Mouse (Mus musculus) thymus, postnatal 0 days (tissue): Measurements from ENCODE around the gene Mrpl43. TPM values are rescaled to one million over a fixed set of nuclear protein-coding genes. Genes with fewer than 3 reads are reported as not detected.

Experiments used
- DNase-seq: peaks from one replicate; pipeline ENCODE4 v3.0.0-alpha.2; 2015; ENCODE audit warnings: low spot score
- polyA plus RNA-seq: library from polyadenylated mRNA; unstranded; fragments of >200 nt; fragmentation: Nextera tagmentation; extraction: Ambion mirVana; gene quantifications from 2 replicates; pipeline ENCODE4 v1.2.1, GENCODE M21; 2015

Mrpl43 gene
- polyA plus RNA-seq, 1 experiment from 2014 or later: 102 TPM

DNA sequence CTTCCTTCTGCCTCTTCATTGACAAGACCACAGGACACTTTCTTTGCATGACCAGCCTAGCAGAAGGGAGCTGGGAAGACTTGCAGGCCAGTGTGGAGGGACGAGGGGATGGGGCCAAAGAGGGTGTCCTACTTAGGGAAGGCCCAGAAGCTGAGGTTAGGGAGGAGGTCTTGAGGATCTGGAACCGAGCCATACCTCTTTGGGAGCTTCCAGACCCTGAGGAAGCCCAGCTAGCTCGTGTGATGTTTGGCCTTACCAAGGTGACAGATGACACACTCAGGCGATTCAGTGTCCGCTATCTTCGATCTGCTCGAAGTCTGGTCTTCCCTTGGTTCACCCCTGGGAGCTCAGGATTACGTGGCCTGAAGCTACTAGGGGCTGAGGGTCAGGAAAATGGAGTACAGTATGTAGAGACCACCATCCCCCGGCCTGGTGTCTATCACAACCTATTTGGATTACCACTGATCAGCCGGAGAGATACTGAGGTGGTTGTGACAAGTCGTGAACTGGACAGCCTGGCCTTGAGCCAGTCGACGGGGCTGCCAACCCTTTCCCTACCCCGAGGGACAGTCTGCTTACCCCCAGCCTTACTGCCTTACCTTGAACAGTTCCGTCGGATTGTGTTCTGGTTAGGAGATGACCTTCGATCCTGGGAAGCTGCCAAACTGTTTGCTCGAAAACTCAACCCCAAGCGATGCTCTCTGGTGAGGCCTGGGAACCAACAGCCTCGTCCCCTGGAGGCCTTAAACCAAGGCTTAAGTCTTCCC, 1.4 kb upstream of the Mrpl43 start:
- no peak for DNase-seq

DNA sequence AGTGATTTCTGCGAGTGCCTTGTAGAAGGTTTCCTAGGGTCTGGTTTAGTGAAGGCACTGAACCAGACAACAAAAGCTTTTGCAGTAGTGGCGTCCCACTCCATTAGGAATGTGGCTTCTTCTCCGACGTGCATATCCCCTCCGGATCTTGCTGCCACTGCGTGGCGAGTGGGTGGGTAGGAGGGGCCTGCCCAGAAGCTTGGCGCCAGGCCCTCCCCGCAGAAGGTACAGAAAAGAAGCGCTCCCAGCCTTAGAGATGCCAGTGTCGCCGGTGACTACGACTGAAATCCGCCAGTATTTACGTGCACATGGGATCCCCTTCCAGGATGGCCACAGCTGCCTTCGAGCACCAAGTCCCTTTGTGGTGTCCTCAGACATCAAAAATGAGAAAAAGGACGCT, 779 bp upstream of the Mrpl43 start:
- no peak for DNase-seq

DNA sequence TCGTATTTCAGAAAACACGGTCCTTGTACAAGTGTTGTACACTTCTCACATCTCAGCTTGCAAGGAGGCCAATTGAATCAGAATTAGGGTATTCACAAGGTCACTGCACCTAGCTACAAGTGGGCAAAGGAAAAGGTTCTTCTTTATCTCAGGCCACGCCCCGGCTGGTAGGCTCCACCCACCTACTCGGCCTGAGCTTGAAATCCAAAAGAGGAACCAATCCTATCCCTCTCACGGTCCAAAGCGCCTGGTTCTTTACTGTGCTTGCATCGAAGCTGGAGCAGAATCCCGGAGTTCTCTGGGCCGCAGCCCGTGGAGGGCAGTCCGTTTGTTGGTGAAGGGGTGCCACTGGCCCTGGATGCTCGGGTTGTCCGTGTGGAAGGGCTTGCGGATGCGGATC, 798 bp downstream of the Mrpl43 start, which contains the start of gene Twnk:
TSS of gene Twnk (plus strand) at position 220 of the 400 bp plus-strand sequence.
- peak; percentile 45 for DNase-seq

DNA sequence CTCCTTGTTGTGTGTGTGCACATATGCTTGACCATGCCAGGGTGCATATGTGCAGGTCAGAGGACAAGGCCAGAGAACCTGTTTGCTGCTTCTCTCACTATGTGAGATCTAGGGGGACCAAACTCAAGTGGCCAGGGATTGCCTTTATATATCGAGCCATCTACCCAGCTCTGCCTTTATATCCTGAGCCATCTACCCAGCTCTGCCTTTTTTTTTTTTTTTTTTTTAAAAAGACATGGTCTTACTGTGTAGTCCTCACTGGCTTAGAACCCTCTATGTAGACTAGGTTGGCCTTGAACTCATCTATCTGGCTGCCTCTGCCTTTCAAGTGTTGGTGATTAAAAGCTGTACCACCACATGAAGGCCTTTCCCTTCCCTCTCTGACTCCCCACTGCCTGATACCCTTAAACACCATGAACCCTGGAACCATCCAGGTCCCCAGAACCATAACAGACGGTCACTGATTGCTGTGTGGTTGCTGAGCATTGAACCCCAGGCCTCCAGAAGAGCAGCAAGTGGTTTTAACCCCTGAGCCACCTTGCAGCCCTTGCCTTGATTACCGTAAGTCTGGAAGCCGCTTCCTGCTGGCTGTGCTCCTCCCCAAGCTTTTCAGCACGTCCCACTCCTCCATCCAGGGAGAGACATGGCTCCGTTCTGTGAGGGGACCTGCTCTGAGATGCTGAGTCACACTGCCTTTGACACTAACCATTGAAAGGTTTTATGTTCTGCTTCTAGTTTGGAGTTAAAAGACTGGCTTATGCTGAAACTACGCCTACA, 2.3 kb downstream of the Mrpl43 start:
- DNase-seq: no peak

DNA sequence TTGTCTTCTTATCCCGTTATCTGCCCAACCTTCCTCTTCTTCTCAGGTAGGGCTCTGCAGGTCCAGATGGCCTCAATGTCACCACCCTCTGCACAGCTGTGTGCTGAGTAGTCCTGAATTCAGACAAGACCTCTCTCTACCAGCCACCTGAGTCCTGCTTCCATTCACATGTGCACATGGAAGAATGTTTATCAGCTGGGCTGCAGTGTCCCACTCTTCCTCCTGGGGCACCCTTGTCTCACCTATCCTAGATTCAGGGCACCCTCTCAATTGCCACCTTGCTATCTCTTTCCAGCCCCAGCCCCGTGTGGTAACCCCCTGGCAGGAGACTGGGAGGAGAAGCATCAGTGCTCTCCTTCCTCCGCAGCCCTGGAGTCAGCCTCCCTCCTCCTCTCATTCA, 3.9 kb downstream of the Mrpl43 start:
- DNase-seq: no peak

DNA sequence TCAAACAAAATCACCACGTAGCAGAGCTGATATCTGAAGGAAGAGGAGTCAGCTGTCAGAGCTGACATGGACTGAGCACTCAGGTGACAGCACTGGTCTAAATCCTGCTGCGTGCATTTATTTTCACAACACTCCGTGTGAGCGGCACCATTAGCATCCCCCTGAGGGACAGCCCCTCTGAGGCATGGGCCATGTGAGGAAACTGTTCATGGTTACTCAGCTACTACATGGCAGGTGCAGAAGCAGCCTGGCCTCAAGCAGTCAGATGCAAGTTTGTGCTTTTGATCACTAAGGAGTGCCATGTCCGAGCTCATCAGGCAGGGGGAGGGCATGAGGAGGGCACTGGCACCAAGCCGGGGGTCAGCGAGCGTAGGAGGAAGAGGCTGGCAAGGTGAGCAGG, 6.6 kb downstream of the Mrpl43 start:
- no peak for DNase-seq

DNA sequence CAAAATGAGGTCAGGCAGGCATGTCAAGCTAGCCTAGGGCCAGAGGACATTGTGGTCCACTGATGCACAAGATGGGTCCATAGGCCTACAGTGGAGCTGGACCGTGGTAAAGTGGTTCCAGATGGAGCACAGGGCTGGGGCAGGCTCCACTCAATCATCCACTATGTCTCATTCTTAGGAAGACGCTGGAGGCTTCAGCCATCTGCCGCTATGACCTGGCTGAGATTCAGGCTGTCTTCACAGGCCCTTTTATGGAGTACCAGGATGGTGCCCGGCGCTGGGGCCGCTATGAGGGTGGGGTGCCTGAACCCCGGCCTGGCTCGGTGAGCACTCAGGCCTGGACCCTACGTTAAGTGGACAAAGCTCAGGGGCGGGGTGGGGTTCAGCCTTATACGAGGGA, 8.5 kb downstream of the Mrpl43 start:
- DNase-seq: no peak

DNA sequence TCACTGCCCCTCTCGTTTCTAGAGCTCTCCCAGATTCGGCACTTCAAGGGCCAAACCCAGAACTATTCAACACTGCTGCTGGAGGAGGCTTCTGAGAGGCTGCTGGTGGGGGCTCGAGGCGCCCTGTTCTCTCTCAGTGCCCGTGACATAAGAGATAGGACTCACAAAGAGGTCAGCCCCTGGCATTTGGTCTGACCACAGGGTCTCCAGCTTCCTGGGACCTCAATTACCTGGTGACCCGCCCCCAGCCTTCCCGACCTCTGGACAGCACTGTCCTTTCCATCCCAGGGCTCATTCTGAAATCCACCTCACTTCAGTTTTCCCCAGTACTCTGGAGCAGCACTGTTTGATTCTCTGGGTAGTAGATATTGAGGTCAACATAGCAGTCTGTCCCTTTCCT, 13.5 kb downstream of the Mrpl43 start:
- no peak for DNase-seq

DNA sequence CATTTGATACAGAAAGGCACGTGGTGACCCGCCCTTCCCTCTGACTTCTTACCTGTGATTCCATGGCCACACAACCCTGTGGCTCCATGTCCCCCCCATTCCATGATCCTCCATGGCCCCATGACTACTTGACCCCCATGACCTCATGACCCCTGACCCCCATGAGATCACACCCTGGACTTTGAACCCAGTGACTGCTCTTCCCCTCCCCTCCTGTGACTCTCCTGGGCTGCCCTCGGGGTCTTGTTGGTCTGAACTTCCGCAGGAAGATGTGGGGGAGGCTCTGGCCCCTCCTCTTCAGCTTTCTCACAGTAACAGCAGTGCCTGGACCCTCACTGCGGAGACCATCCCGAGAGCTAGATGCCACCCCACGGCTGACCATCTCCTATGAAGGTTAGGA, 14.0 kb downstream of the Mrpl43 start:
- no peak for DNase-seq

DNA sequence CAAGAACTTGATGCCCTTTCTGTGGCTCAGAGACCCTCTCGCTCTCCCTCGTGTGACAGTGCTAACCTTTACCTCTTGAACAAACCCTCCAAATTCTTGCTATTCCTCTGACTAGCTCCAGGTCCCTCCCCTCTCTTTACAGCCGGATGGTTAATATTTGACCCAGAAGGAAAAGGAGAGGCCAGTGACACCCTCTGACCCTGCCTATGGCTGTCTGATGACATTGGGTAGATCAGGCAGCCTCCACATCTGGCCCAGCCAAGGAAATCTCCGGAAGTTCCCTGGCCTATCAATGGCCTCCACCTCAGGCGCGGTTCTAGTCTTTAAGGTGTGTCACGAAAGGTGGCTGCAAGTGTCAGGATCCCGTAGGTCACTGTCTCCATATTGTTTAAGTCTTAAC, 15.2 kb downstream of the Mrpl43 start:
- no peak for DNase-seq

DNA sequence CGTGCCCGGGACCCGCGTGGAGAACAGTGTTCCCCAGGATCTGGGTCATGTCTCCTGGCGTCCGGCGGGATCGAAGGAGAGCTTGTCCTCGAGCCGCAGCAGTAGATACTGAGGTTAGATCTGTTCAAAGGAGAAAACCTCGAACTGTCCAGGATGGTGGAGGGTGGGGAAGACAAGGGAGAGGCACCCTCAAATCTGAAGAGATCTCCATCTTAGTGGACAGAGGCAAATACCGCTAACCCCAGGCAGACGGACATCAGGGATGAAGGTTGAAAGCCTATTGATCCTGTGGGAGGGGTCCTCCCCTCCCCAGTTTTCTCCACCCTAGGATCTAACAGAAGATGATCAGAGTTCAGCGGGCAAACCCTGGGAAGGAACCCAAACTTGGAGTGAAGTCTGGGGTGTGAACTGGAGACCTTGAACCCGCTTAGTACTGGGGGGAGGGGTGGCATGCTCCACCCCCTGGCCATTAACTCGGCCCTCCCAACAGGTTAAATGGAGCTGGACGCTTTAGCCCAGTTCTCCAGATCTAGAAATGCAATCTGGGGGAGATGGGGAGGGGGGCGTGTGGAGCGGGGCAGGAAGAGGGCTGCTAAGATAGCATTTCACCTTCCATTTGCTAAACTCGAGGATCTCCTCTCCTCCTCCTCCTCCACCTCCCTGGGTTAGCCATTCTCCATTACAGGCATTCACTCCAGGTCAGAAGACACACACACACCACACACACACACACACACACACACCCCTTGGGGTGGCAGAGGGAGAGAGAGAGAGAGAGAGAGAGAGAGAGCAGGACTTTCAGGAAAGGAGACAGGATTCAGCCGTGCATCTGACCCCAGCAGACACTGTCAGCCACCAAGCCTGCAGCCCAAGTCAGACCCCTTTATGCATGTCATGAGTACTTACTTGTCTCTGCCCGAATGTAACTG, 16.4 kb downstream of the Mrpl43 start:
- DNase-seq: no peak

DNA sequence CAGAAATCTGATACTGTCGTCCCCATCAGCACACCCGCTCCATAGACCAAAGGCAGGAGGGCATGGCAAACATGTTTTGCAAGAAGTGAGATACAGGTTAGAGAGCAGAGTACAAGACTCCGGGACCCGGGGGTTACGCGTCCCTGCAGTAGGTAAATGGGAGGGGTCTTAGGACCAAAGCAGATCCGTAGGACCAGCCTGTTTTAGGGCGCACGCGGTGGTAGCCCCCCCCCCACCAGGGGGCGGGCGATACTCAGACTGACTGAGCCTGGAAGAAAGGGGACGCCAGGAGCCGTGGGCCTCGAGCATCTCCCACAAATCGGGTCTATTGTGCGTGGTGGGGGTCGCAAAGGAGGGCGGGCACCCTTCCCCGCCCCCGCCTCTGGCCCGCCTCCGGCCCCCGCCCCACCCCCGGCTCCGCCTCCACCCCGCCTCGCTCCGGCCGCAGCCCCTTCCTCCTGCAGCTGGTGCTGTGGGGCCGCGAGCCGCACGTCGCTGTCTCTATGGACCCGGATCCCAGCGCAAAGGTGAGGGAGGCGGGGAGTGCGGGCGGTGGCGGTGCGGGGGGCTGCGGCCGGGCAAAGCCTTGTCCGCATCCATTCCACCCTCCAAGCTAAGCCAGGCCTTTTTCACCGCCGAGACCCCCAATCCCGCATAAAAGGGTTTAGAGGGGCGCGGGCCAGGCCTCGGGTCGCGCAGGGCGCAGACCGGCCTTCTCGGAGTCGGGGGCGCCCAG, 17.2 kb downstream of the Mrpl43 start, which contains the start of gene Sema4g:
TSS of gene Sema4g (plus strand) at position 271 of the 736 bp plus-strand sequence.
- DNase-seq: peak; percentile 53

DNA sequence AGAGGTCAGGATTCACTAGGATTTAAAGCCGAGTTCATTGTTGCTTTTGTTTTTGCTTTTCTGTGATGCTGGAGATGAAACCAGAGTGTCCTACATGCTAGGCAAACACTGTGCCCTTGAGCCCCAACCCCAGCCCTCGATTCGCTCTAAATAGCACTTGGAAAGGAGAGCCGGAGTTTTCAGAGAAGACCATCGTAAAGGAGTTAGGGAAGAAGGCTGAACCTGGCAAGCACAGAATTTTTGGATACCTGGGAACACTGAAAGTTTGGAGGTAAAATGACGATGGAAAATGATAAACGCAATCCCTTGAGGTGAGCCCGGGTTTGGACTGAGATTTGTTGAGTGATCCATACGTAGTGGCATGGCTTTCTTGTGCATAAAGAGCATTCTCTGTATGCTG, 17.9 kb downstream of the Mrpl43 start:
- DNase-seq: no peak

DNA sequence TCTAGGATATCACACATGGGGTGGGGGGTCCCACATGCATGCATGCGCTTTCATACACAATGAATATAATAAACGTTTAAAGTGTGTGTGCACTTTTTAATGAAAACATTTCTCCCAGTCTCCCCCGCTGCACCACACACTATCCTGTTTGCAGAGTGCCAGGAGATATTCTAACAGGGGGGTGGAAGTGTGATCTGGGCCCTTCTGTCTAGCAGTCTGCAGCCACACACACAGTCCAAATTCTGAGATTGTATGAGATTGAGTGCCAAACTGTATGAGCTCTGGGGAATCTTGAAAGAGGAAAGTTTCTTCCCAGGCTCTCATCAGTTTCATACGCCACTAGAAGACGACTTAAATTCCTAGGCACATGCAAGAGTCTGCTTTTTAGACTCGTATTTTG, 18.4 kb downstream of the Mrpl43 start:
- DNase-seq: no peak

DNA sequence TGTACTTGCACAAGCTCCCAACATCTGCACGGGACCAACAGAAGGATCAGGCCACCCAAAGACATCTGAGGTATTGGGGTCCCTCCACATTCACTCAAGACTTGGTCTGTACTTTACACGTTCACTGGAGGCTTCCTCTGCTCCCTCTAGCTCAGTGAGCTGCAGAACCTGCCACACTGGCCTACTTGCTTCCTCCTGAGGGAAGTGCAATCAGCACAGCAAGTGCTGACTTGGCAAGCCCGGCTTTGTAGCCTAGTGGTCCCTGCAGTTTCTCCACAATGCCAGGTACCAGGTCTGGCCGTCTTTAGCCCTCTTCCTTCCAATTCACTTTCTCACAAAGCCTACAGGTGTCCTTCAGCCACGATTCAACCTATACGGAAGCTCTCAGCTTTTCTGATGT, 19.2 kb downstream of the Mrpl43 start:
- DNase-seq: no peak

DNA sequence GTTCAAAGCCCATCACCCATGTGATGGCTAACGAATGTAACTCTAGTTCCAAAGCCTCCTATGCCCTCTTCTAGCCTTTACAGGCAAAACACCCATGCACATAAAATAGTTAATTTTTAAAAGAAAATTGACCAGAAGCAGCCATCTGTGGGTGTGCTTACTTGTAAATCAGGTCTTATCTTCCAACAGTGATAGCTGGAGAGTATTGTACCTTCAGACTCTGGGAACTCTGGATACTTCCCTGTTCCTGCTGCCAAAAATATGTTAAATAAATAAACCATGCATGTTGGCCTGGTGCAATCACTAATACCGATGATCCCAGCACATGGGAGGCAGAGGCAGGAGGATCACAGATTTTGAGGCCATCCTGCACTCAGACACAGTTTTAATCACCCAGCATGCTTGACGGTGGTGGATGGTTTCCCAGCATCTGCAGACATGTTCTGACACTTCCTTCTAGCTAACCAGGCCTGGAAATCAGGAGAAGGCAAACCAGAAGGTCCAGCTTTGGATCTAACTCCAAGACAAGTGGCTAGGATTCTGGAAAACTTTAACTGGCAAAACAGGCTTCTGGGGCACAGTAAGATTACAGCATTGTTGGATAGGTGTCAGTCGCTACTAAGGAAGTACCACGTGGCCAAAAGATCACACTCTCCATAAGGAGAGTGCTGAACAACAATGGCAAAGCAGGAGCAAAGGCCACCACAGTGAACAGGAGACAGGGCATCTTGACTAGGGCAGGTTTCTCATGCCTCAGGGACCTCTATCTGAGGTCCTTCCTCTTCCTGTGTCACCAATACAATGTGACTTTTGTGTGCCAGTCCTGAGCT, 20.9 kb downstream of the Mrpl43 start:
- DNase-seq: no peak

DNA sequence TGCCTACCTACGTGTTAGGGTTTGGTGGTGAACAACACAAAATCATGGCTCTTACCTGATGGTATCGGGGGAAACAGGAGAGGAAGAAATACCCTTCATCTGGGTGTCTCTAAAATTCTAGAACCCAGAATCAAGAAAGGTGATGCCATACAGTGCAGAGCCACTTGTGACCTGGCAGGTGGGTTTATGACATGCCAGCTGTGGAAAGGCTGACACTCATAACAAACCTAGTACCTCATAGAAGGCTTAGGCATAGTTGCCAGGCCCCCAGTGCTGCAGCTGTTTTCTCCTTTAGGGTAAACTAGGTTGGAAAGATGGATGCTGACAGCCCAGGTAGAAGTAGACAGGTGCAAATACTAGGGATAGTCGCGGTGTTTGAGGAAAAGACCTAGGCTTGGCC, 21.8 kb downstream of the Mrpl43 start:
- no peak for DNase-seq

DNA sequence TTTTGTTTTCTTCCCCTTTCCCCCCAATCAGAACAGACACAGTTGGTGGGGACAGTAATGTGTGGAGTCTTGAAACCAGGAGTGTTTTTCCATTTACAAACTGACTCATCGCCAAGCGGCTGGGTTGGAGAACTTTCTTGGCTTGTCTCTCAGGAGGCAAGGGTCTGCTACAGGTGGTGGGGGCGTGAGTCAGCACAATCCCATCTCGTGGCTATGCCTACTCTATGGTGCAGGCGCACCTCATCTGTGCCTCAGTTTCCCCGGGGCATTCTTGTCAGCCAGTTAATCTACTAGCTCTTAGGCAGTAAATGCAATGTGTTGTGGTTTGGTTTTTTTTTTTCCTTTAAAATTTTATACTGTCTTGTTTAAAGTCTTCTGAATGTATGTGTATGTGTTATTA, 22.9 kb downstream of the Mrpl43 start:
- no peak for DNase-seq

DNA sequence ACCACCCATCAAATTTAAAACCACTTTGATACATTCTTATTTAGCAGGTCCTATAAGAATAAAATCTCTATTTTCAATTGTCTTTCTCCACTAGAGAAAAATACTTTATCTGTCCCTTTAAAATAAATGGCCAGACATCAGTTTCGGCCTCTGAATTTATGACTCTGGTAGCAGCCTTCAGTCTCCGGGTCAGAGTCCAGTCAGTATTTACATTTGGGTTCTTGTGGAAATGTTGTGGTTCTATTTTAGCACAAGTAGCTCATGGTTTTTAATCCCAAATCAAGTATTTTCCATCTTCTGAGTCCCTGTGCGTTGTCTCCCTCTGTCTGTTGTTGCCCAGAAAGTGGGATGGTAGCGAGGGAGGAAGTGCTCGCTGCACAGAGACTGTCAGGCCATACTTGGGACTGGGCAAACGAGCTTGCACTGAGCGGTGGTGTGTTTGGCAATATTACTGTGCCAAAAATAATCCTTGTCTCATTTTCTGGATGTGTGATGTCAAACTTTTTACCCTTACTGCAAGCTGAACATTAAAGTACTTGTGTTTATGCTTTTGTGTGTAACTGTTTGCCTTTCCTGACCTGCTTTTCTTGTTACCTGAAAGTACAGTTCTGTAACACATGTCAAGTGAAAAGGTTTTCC, 23.6 kb downstream of the Mrpl43 start:
- no peak for DNase-seq

DNA sequence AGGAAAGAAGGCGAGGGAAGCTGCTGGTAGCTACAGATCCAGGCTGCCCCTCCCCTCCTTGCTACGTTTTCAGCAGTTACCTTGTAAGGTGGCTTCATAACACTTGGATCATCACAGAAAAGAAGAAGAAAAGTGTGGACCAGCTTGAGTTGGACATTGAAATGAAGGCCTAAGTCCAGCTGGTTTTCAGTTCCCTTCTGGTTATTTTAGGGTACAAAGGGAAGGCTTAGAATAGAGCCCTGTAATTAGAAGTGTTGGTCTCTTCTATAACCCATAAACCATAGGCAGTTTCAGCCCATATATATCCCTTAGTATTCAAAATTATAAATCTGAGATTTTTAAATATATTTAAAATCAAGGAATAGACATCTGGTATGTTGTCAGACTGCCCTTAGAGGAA, 25.5 kb downstream of the Mrpl43 start:
- no peak for DNase-seq
